Mouse (Mus musculus) lung, postnatal 0 days (tissue): Measurements from ENCODE around the gene Rap1gap2. TPM values are rescaled to one million over a fixed set of nuclear protein-coding genes. Genes with fewer than 3 reads are reported as not detected.

Experiments
- ATAC-seq: fragments of 200-750 bp; cut with Nextera tagmentation; 2 replicates; pipeline ENCODE4 v1.8.0; 2017; ENCODE audit warnings: moderate library complexity
- DNase-seq: peaks from one replicate; pipeline ENCODE4 v3.0.0-alpha.2; 2016; ENCODE audit warnings: low spot score
- H3K27ac ChIP-seq: fragments of 300-500 bp; sonication (generic); 2 replicates; pipeline ENCODE4 v1.5.1; 2014; ENCODE audit warnings: antibody characterized with exemption, mild to moderate bottlenecking, low read length, mixed read lengths
- H3K27me3 ChIP-seq: fragments of 300-500 bp; sonication (generic); replicated peaks from 2 replicates; pipeline ENCODE4 v1.6.1; 2014; ENCODE audit warnings: low read length, mixed read lengths; ENCODE audit not compliant: insufficient read depth
- H3K36me3 ChIP-seq: fragments of 300-500 bp; sonication (generic); 2 replicates; pipeline ENCODE4 v1.6.1; 2014; ENCODE audit warnings: low read length, mixed read lengths; ENCODE audit not compliant: insufficient read depth
- H3K4me1 ChIP-seq: fragments of 300-500 bp; sonication (generic); 2 replicates; pipeline ENCODE4 v1.6.1; 2014; ENCODE audit warnings: antibody characterized with exemption, low read depth, low read length, mixed read lengths; ENCODE audit not compliant: insufficient read depth
- H3K4me2 ChIP-seq: fragments of 300-500 bp; sonication (generic); replicated peaks from 2 replicates; pipeline ENCODE4 v1.6.1; 2014; ENCODE audit warnings: low read depth, mild to moderate bottlenecking, low read length, moderate library complexity, mixed read lengths
- H3K4me3 ChIP-seq: fragments of 300-500 bp; sonication (generic); 2 replicates; pipeline ENCODE4 v1.5.1; 2014; ENCODE audit warnings: low read depth, low read length
- H3K9ac ChIP-seq: fragments of 300-500 bp; sonication (generic); replicated peaks from 2 replicates; pipeline ENCODE4 v1.6.1; 2014; ENCODE audit warnings: low read depth, mild to moderate bottlenecking
- H3K9me3 ChIP-seq: fragments of 300-500 bp; sonication (generic); 2 replicates; pipeline ENCODE4 v1.6.1; 2016; ENCODE audit warnings: low read length, mixed read lengths
- CTCF ChIP-seq: IDR thresholded peaks from 2 replicates; pipeline ENCODE4 v1.5.1; 2016; ENCODE audit warnings: antibody characterized with exemption, mild to moderate bottlenecking
- EP300 ChIP-seq: IDR thresholded peaks from 2 replicates; pipeline ENCODE4 v1.6.1; 2016; ENCODE audit warnings: antibody characterized with exemption, mild to moderate bottlenecking, control low read depth
- WGBS: fragments of 180-500 bp; shearing (Covaris S2); extraction: QIAGEN DNeasy Blood & Tissue Kit; methylation state at CpG from one replicate; pipeline ENCODE4 v1.1.7; 2014; 5-methylcytosine and 5-hydroxymethylcytosine counted together
- polyA plus RNA-seq: library from polyadenylated mRNA; unstranded; fragments of >200 nt; fragmentation: Nextera tagmentation; extraction: Ambion mirVana; gene quantifications from 2 replicates; pipeline ENCODE4 v1.2.1, GENCODE M21; 2015

Gene Rap1gap2
- polyA plus RNA-seq, 1 experiment from 2014 or later: 1.1 TPM

- no peak for TF ChIP-seq EP300
- no peak for TF ChIP-seq CTCF
- ATAC-seq: no peak
Measured at GRCm38 (mm10) chr11:74527555-74527954, 83.2 kb downstream of the Rap1gap2 start.

DNA sequence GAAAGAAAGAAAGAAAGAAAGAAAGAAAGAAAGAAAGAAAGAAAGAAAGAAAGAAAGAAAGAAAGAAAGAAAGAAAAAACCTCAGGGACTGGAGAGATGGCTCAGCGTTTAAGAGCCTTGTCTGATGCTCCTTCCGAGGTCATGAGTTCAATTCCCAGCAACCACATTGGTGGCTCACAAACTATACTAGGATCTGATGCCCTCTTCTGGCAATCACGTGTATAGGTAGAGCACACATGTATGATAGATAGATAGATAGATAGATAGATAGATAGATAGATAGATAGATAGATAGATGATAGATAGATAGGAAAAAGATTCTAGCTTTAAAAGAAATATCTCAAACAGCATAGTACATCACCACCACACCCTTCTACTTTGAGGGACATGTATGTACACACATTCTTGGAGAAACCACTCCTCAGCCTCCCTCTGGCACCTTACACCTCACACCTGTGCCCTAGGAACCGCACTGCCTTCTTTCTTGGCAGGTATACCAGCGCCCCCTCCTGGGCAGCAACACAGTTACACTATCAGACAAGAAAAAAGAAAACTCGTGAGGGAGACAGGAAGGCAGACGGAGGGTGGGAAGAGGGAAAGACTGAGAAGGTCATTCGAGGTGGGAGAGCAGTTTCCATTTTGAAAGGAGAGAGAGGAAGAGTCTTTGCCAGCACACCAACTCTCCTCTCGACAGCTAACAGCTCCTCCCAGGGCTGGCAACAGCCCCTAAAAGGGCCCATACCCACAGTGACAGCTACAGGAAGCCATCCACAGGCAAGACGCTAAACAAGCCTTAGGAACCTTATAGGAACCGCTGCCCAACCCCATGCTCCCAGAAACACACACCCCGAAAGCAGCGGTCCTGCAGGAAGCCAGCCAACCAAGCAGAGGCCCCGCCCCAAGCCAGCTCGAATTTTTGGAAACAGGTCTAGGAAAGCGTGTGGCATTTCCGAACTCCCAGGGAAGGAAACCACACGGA is 84.2 kb downstream of the Rap1gap2 start:
- Histone ChIP-seq H3K4me1 (peaks cover 11% of the 10 kb centered on the region), H3K36me3 (no peaks in the 10 kb centered on the region), H3K9ac (no peak overlapping the region), H3K27me3 (peaks cover 10% of the 10 kb centered on the region), H3K4me2 (peak overlapping the region; percentile 48), H3K4me3 (no peak overlapping the region), H3K27ac (no peak overlapping the region), H3K9me3 (no peaks in the 10 kb centered on the region)
- no peak for TF ChIP-seq EP300
- TF ChIP-seq CTCF: peak; percentile 82
- peak; percentile 35; the same call in 1 of the 2 replicates for ATAC-seq
- DNase-seq: peak; percentile 77
- WGBS: 12% methylated on average over 18 of the region's 18 CpGs

More at GRCm38 (mm10) chr11:74527555-74527954, 83.2 kb downstream of the Rap1gap2 start:
- Histone ChIP-seq H3K4me3 (no peak overlapping the region), H3K4me1 (peaks cover 5% of the 10 kb centered on the region; the same call in 1 of the 2 replicates), H3K36me3 (no peaks in the 10 kb centered on the region), H3K27ac (no peak overlapping the region), H3K9me3 (no peaks in the 10 kb centered on the region), H3K9ac (no peak overlapping the region), H3K27me3 (peaks cover 10% of the 10 kb centered on the region), H3K4me2 (no peak overlapping the region)
- no peak for DNase-seq
- 55% methylated on average over 7 of the region's 7 CpGs for WGBS

- Histone ChIP-seq H3K27ac (no peak overlapping the region), H3K4me3 (no peak overlapping the region), H3K4me2 (no peak overlapping the region), H3K9ac (no peak overlapping the region), H3K4me1 (peaks cover 12% of the 10 kb centered on the region), H3K9me3 (no peaks in the 10 kb centered on the region), H3K36me3 (no peaks in the 10 kb centered on the region), H3K27me3 (peaks cover 10% of the 10 kb centered on the region)
- TF ChIP-seq EP300 (no peak), CTCF (no peak)
- WGBS: 49% methylated on average over 9 of the region's 9 CpGs
- DNase-seq (no peak), ATAC-seq (no peak)
Measured at GRCm38 (mm10) chr11:74525605-74526004, 85.1 kb downstream of the Rap1gap2 start.

DNA sequence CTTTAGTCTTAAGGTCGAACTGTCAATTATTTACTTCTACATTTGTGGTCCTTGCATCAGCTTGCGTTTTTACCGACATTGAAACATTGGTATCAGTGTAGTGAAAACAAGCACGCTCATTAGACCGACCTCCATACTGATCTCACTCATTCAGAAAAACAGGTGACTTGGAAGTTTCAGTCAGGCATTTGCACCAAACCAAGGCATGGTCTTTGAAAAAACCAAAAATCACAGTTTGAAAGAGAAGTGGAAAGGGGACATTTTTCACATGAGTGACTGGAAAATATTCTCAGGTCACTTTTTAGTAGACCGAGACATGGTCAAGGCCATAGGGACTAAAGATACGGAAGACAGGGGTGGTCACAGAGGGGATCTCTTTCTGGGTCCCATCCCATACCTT is 85.5 kb downstream of the Rap1gap2 start:
- Histone ChIP-seq H3K4me1 (peaks cover 12% of the 10 kb centered on the region), H3K27ac (no peak overlapping the region)
- ATAC-seq: no peak

GRCm38 (mm10) chr11:74524050-74524965 is 86.4 kb downstream of the Rap1gap2 start:
- no peak overlapping the region for H3K4me3 ChIP-seq
- peaks cover 12% of the 10 kb centered on the region for H3K4me1 ChIP-seq
- TF ChIP-seq CTCF: no peak
- ATAC-seq (no peak), DNase-seq (no peak)
- no peaks in the 10 kb centered on the region for H3K9me3 ChIP-seq
- H3K27me3 ChIP-seq: peaks cover 10% of the 10 kb centered on the region
- no peaks in the 10 kb centered on the region for H3K36me3 ChIP-seq
- no peak overlapping the region for H3K27ac ChIP-seq
- H3K9ac ChIP-seq: no peak overlapping the region
- WGBS: 54% methylated on average over 9 of the region's 9 CpGs
- no peak overlapping the region for H3K4me2 ChIP-seq

More for the DNA sequence above, 85.5 kb downstream of the Rap1gap2 start:
- Histone ChIP-seq H3K4me3 (no peak overlapping the region), H3K4me2 (no peak overlapping the region), H3K36me3 (no peaks in the 10 kb centered on the region), H3K9ac (no peak overlapping the region), H3K9me3 (no peaks in the 10 kb centered on the region), H3K27me3 (peaks cover 10% of the 10 kb centered on the region)
- TF ChIP-seq EP300 (no peak), CTCF (no peak)
- WGBS: 84% methylated on average over 7 of the region's 7 CpGs
- DNase-seq: no peak
